Mouse (Mus musculus) gonadal fat pad, adult 2 months (tissue): ENCODE measurements around the gene 6030452D12Rik. TPM values are rescaled to one million over a fixed set of nuclear protein-coding genes. Genes with fewer than 3 reads are reported as not detected.

Experiments
- DNase-seq: peaks from one replicate; pipeline ENCODE4 v3.0.0-alpha.2; 2012; ENCODE audit warnings: low read depth
- polyA plus RNA-seq: library from polyadenylated mRNA; depleted of rRNA; stranded (reverse); fragments of >200 nt; gene quantifications from 2 replicates; pipeline ENCODE4 v1.2.3, GENCODE M21; 2012; rRNA removed

Gene 6030452D12Rik
- polyA plus RNA-seq = not detected in 2 replicates

DNA sequence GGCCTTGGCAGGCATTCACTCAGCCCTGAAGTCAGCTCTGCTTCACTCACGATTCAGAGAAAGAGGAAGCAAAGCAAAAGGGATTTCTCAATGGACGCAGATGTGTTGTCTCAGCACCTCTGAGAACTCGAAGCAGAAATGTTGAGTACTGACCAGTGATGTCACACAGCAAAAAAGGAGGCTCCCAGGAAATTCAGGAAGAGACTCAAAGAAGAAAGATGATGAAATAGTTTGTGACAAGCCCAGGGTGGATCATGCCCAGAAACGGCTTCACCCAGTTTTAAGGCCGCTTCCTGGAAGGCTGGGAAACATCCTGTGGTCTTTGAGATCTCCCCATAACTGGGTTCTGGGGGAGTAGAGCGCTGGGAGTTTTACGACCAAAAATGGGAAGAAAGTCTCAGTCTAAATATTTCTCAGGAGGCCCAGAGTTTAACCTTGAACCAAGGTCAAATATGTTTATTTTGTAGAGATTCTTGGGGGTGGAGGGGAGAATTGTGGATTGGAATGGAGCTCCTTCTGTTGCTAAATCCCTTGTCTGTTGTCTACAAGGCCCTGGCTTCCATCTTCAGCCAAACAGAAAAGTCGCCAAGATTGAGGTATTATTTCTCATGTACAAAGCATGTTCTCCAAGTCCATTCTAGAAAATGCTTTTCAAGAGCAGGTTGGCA lies at the start of gene 6030452D12Rik:
TSS of gene 6030452D12Rik (plus strand) at position 505 of the 668 bp plus-strand sequence.
- DNase-seq = no peak

DNA sequence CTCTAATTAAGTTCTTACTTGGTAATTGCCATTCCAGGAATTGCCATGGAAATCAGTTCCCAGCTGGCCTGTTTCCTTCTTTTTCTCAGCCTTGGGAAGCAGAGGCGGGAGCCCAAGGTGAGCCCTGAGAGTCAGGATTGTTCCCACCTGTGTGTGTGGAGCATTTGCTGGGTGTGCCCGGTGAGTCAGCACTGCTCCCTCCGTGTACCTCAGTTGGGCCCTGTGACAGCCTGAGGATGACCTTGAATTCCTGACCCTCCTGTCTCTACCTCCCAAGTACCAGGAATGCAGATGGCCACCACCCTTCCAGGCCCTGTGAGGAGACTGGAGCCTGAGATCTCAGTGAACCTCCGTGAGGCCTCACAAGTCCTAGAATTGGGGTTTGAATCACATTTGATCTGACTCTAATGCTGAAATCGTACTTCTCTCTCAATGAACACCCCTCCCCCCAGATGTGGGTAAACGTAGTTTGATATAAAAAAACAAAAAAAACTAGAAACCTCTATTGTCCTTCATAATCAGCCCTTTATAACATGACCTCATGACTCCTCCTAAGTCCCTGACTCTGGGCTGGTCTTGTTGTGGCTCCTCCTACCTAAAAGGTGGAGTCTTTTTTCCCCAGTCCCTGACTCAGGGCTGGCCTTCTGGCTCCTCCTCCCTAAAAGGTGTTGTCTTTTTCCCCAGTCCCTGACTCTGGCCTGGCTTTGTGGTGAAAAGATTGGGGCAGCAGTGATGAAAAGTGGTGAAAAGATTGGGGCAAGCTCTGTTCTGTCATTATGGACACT lies 48.8 kb upstream of the 6030452D12Rik start:
- no peak for DNase-seq

DNA sequence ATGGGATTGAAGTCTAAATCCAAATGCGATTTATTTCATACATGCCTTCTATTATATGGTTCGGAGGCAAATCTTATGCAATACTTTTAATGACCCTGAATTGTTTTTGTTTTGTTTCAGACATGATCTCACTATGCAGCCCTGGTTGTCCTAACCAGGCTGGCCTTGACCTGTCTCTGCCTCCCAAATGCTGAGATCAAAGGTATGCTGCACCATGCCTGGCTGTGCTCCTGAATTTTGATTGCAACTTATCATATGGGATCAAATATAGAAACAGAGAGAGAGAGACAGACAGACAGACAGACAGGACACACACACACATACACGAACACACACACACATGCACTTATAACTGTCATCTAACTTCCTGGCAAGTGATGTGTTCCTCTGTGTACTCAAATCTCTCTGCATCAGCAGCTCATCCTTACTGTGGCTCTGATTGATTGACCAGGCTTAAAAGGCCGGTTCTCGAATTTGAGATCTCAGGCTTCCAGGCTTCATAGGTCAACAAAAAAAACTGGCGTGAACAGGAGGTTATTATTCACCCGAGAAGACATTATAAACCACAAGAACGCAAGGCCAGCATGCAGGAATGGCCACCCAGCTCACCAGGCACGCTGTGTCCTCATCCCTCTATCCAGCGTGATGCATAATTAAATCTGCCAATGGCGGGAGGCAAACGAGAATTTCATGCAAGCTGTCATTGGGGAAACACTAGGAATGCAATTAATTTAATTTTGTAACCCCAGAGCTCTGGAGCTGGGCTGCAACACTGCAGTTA lies 47.4 kb upstream of the 6030452D12Rik start:
- no peak for DNase-seq

GRCm38 (mm10) chr8:106454036-106454435 lies 46.3 kb upstream of the 6030452D12Rik start:
- DNase-seq = no peak

DNA sequence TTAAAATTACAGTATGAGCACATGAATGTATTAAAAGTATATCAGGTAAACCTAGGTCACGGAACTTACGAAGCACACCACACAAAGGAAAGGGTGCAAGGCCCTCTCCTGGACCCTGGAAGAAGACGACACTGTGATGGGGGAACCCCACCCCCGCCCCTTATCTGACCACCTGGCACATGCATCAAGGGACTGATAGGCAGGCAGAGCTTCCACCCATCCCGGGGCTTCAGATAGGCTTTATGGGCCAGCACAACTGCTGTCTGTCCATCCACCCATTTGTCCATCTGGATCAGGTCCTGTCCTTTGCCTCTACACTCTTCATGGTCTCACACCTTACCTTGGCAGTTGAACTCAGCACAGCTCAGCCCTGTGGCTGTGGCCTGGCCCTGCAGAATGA lies 38.2 kb upstream of the 6030452D12Rik start:
- no peak for DNase-seq

DNA sequence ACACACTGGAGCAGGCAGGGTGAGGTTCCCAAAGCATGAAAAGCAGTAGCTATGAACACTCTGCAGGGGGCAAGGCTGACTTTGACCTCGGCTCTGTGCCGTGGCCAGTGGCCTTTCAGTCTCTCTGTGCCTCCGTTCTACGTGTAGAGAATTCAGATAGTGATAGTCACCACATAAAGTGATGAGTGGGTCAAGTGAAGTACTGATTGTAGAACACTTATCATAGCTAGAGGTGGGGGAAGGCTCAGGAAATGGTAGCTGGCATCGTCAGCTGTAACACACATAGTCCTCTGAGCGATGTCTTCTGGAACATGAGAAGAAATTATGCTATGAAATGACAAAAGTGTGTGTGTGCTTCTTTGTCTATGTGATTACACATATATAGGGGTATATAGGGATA lies 36.5 kb upstream of the 6030452D12Rik start:
- no peak for DNase-seq

DNA sequence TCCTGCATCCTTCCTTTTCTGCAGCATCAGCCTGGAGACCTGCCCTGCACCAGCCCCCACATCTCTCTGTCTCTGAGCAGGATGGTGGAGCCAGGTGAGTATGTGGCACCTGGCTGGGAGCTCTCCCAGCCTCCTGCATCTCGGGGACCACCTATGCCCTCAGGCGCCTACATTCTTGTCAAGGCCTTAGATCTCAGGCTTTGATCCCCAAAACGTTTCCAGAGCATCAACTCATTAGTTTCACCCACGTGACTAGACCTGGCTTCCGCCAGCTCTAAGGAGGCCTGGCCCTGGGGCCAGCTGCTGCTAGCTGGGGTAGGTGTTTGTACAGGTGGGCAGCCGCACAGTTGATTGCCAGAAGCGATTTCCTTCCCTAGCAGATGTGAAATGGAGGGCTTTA lies 30.8 kb upstream of the 6030452D12Rik start:
- no peak for DNase-seq

DNA sequence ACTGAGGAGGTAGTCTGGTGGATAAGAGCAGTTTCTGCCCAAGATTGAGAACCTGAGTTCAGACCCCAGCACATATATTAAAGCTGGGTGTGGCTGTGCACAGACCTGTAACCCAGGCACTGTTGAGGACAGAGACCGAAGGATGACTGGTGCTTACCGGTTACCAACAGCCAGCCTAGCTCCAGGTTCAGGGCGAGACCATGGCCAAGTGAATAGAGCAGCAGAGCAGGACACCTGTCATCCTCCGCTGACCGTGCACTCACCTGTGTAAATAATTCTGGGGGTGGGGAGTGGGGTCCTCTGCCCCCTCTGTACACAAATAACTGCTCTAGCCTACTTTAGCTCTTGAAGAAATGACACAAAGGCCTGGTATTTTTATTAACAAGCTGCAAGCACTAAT lies 26.3 kb upstream of the 6030452D12Rik start:
- no peak for DNase-seq

DNA sequence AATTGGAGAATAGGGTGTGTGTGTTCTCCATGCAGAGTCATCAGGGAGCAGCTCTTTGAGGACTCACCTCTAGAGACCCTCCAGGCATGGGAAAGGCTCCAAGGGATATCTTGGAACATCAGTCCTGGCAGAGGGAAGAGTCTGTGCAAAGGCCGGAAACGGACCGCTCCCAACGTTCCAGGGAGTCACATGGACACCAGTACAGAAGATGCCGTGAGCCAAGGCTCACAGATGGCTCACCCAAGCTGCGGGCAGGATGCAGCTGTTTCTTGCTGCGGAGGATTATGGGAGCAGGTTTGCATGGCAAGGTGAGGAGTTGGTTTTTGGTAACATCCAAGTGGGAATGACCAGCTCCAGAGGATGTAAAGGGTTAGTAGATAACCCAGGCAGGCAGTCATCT lies 3.9 kb downstream of the 6030452D12Rik start:
- DNase-seq = no peak

DNA sequence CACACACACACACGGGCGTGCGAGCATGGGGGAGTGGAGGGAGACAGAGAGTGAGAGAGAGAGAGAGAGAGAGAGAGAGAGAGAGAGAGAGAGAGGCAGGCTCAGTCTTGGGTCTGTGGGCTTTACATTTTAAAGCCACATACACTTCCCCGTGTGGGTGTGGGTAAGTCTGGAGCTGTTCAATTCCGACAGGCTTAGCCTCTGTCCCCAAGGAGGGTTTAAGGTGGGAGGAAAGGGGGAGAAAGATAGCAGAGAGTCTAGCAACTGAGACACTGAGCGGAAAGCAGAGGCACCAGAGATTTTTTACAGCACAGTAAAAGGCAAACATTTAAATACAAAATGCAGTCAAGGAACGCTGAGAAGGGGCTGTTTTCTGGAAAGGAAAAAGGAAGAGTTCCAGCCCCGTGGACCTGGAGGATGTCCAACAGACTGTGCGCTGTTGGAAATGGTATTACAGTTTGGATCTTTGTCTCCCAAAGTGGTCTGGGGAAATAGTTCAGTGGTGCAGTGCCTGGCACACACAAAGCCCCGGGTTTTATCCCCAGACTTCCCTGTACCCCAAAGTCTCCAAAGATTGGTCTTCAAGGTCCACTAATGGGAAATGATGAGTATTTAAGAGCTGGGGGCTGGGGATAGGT lies 5.1 kb downstream of the 6030452D12Rik start:
- DNase-seq = no peak

DNA sequence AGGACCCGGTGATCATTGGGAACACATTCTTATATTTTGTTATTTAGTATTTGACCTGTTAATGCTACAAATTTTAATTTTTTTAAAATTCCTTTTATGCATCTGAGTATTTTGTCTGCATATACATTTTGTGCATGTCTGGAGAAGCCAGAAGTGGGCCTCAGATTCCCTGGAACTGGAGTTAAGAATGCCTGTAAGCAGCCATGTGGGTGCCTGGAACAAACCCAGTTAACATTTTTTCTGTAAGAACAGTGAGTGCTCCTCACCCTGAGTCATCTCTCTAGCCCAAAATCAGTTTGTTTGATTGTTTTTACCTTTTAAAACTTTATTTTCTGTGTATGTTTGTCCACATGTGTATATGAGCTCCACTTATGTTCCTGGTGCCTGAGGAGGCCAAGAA lies 5.8 kb downstream of the 6030452D12Rik start:
- DNase-seq = no peak

DNA sequence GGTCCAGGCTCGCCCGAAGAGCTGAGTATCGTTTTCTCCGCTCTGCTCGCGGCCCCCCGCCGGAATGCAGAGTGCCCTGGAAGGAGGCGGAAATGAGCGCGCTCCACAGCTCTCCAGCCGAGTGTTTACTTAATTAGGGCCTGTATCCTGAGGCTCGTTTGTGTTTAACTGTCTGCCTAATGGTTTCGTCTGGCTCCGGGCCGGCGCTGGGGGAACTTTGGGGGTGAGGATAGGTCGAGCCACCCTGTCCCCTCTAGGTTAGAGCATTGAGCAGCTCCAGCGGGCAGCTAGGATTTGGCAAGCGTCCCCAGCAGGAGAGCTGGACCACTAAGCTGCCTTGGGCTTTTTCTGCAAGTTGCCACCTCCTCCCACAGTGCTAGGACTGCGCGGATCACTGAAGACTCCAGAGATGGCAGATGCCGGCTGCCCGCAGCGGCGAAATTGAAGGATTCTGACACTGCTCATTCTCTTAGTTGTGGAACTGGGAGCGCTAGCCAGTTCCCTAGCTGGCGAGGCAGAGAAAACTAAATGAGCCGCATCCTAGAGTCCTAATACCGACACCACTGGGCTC lies 7.5 kb downstream of the 6030452D12Rik start:
- DNase-seq = no peak

DNA sequence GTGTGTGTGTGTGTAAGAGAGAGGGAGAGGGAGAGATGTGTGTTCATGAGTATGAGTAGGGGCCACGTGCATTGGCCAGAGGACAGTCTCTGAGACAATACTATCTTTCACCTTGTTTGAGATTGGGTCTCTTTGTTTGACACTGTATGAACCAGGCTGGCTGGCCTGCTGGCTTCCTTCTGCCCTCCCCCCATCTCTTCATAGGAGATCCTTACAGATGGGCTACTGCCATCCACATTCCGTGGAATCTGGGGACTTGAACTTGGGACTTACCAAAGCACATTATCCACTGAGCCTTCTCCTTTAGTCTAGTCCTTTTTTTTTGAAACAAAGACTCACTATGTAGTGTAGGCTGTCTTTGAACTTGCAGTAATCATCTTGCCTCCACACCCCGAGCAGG lies 8.1 kb downstream of the 6030452D12Rik start:
- DNase-seq = no peak

GRCm38 (mm10) chr8:106509079-106509780 lies 8.9 kb downstream of the 6030452D12Rik start:
- DNase-seq = no peak

DNA sequence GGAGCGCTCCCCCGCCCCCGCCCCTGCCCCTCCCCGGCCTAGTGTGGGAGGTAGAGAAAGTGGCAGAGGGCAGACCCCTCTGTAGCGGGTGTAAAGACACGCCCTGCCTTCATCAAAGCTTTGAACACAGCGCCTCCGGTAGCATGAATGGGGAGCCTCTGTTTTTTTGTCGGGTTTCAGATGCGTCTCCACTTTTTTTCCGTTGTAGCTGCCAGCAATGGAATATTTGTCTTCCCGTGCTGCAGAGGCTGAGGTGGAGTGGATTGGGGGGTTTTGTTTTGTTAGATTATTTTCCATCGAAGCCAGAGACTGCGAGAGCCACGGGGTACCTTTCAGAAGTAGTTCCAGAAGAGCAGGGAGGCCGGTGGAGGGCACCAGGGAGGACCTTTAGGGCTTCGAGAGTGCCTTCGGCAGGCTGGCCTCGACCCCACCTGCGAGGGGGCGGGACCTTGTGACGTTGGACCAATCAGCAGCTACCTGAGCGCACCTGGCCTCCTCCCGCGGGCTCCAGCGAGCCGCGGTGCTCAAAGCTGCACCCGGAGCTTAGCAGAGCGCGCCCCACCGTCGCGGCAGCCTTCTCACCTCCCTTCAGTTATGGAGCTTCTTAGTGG lies 10.1 kb downstream of the 6030452D12Rik start, which contains the start of gene Cdh3:
TSS of gene Cdh3 (plus strand) at position 527 of the 611 bp plus-strand sequence.
- DNase-seq = no peak

DNA sequence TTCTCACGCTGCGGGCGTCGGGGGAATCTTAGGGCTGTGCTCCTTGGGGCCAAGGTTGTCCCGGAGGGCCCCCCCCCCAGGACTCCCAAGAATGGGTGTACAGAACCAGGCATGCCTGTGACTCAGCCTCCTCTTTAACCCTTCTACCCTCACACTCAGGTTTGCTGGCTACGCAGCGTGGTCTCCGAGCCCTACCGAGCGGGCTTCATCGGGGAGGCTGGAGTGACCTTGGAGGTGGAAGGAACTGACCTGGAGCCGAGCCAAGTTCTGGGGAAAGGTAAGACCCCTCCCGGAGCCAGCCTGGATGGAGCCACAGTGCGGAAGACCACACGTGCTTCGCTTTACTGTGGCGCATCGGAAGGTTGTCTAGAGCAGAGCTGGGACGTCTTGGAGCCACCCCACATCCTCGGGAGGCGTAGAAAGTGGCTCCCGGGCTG lies 10.8 kb downstream of the 6030452D12Rik start:
- no peak for DNase-seq

GRCm38 (mm10) chr8:106511531-106512041 lies 11.3 kb downstream of the 6030452D12Rik start:
- no peak for DNase-seq

DNA sequence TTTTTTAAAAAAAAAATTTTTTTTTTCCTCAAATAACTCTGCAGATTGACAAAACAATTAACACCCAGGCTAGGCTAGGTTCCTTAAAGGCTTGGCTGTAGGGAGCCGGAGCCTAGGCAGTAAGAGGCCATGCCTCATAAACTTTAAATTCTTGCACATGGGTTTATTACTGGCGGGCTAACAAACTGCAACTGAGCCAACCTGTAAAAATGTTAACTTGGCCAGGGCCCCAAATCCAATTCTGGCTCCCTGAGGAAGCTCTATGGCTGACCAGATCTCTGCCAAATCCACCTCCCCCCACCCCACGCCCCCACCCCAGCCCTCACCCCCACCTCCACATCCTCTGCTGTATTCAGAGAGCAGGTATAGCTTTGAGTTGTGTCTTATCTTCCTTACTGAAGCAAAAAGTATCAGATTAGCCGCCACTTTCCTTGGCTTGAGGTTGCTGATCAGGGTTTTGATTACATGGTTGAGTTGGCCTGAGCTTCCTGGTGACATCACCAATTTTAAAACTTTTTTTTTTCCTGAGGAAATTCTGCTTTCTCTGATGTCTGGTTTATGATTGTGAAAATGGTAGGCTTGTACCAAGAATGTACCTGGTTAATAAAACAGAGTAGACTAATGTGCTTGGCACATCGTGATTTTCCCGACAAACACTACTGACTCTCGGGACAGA lies 12.3 kb downstream of the 6030452D12Rik start:
- DNase-seq = no peak

GRCm38 (mm10) chr8:106515946-106516479 lies 15.7 kb downstream of the 6030452D12Rik start:
- DNase-seq = no peak
